Comparison of ENCODE assay signal across 14 mouse cellular contexts in the genomic region with DNA sequence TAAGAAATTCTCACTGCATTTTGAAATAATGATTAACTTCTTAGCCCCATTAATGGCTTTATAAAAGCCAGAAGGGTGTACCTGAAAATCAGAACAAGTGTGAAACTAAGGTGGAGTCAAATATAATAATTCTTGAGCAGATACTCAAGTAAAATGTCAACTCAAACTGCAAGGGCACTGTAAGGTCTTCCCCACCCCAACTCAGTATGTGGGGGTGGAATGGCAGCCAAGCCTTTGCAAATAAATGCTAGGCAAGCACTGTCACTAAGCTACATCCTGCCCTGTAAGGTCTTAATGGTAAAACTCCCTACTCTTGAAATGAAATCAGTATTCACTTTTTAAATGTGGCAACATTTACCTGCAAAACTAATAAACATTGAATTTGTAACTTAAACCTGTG. TPM values are rescaled to one million over a fixed set of nuclear protein-coding genes. Genes with fewer than 3 reads are reported as not detected.
A peak's percentile ranks its signal among the peaks of the same experiment; 100 is the strongest.
DNase-seq lines count a peak whose midpoint lies in the region; ATAC-seq and TF ChIP-seq lines count a peak whose summit lies in the region.
"Had no signal": no experiment of that assay in that cellular context is flagged by ENCODE, and none has a peak within 500 bp of the region (broad histone marks: within the 10 kb centered on the region; RNA-seq: fewer than 3 reads in every experiment).

No protein-coding gene starts in this region.

- peaks cover 3% of the 10 kb centered on the region for H3K36me3 ChIP-seq in embryonic facial prominence, embryonic 12.5 days
- H3K36me3 ChIP-seq in embryonic facial prominence, embryonic 10.5 days (replicated peaks): peaks cover 27% of the 10 kb centered on the region
- H3K36me3 ChIP-seq in intestine, postnatal 0 days (ENCODE audit: control insufficient read depth, insufficient read depth): peaks cover 2% of the 10 kb centered on the region; the same call in 1 of the 2 replicates
- peaks cover 3% of the 10 kb centered on the region; the same call in 1 of the 2 replicates for H3K36me3 ChIP-seq in intestine, embryonic 15.5 days
- peaks cover 3% of the 10 kb centered on the region for H3K36me3 ChIP-seq in midbrain, embryonic 12.5 days
- peaks cover 3% of the 10 kb centered on the region; the same call in 1 of the 2 replicates for H3K36me3 ChIP-seq in midbrain, embryonic 15.5 days (replicated peaks)
- peaks cover 20% of the 10 kb centered on the region for H3K36me3 ChIP-seq in liver, embryonic 14.5 days (replicated peaks; ENCODE audit: control insufficient read depth, insufficient read depth, low read depth)

- no peak for TF ChIP-seq EP300 in liver, embryonic 14.5 days (IDR thresholded peaks at IDR 0.05; ENCODE audit: low read depth)

- no peak for TF ChIP-seq CTCF in intestine, postnatal 0 days (IDR thresholded peaks at IDR 0.05; ENCODE audit: low read depth)
- no peak for TF ChIP-seq CTCF in liver, embryonic 14.5 days (IDR thresholded peaks at IDR 0.05; ENCODE audit: low read depth)

- no peak overlapping the region for H3K9ac ChIP-seq in embryonic facial prominence, embryonic 12.5 days
- H3K9ac ChIP-seq in intestine, postnatal 0 days (ENCODE audit: low read depth, low read length): no peak overlapping the region
- no peak overlapping the region for H3K9ac ChIP-seq in intestine, embryonic 15.5 days
- H3K9ac ChIP-seq in midbrain, embryonic 12.5 days (replicated peaks): no peak overlapping the region
- no peak overlapping the region for H3K9ac ChIP-seq in midbrain, embryonic 15.5 days
- H3K9ac ChIP-seq in liver, embryonic 14.5 days (replicated peaks): no peak overlapping the region

- H3K4me1 ChIP-seq in embryonic facial prominence, embryonic 12.5 days: peaks cover 13% of the 10 kb centered on the region
- peaks cover 23% of the 10 kb centered on the region for H3K4me1 ChIP-seq in embryonic facial prominence, embryonic 10.5 days
- peaks cover 9% of the 10 kb centered on the region for H3K4me1 ChIP-seq in intestine, postnatal 0 days (replicated peaks; ENCODE audit: control insufficient read depth, insufficient read depth, low read length)
- H3K4me1 ChIP-seq in intestine, embryonic 15.5 days (replicated peaks): peaks cover 7% of the 10 kb centered on the region; the same call in 1 of the 2 replicates
- H3K4me1 ChIP-seq in midbrain, embryonic 12.5 days: peaks cover 25% of the 10 kb centered on the region
- peaks cover 24% of the 10 kb centered on the region for H3K4me1 ChIP-seq in midbrain, embryonic 15.5 days
- peaks cover 11 to 12% of the 10 kb centered on the region in 2 experiments for H3K4me1 ChIP-seq in liver, embryonic 14.5 days (replicated peaks; ENCODE audit: control insufficient read depth in 2 of 2, insufficient read depth in 2 of 2, low read length in 1 of 2)

- DNase-seq in embryonic facial prominence, embryonic 10.5 days (ENCODE audit: low spot score): no peak
- DNase-seq in liver, embryonic 14.5 days (ENCODE audit: low read depth in 3 of 3, low spot score in 3 of 3): no peak
- no peak for DNase-seq in left cerebral cortex, postnatal 4 days
- DNase-seq: thymus, postnatal 36 days had no signal

- H3K9me3 ChIP-seq in embryonic facial prominence, embryonic 12.5 days: no peaks in the 10 kb centered on the region
- H3K9me3 ChIP-seq in embryonic facial prominence, embryonic 10.5 days: no peaks in the 10 kb centered on the region
- H3K9me3 ChIP-seq in intestine, postnatal 0 days (ENCODE audit: control insufficient read depth): no peaks in the 10 kb centered on the region
- H3K9me3 ChIP-seq in intestine, embryonic 15.5 days: no peaks in the 10 kb centered on the region
- H3K9me3 ChIP-seq in midbrain, embryonic 12.5 days: no peaks in the 10 kb centered on the region
- H3K9me3 ChIP-seq in midbrain, embryonic 15.5 days: no peaks in the 10 kb centered on the region
- no peaks in the 10 kb centered on the region for H3K9me3 ChIP-seq in liver, embryonic 14.5 days (ENCODE audit: control insufficient read depth, low read length)
- H3K9me3 ChIP-seq: hindbrain, embryonic 10.5 days had no signal

- no peaks in the 10 kb centered on the region for H3K27me3 ChIP-seq in embryonic facial prominence, embryonic 12.5 days
- H3K27me3 ChIP-seq in embryonic facial prominence, embryonic 10.5 days (replicated peaks; ENCODE audit: low read depth, poor library complexity, severe bottlenecking): no peaks in the 10 kb centered on the region
- no peaks in the 10 kb centered on the region for H3K27me3 ChIP-seq in intestine, postnatal 0 days (replicated peaks; ENCODE audit: control insufficient read depth, insufficient read depth, low read length)
- no peaks in the 10 kb centered on the region for H3K27me3 ChIP-seq in intestine, embryonic 15.5 days (replicated peaks)
- H3K27me3 ChIP-seq in midbrain, embryonic 12.5 days: no peaks in the 10 kb centered on the region
- no peaks in the 10 kb centered on the region for H3K27me3 ChIP-seq in midbrain, embryonic 15.5 days (replicated peaks)
- H3K27me3 ChIP-seq in liver, embryonic 14.5 days (ENCODE audit: control insufficient read depth, insufficient read depth, low read length): no peaks in the 10 kb centered on the region

- H3K4me3 ChIP-seq in embryonic facial prominence, embryonic 12.5 days: no peak overlapping the region
- H3K4me3 ChIP-seq in embryonic facial prominence, embryonic 10.5 days: no peak overlapping the region
- H3K4me3 ChIP-seq in intestine, postnatal 0 days (ENCODE audit: low read depth, low read length): no peak overlapping the region
- H3K4me3 ChIP-seq in intestine, embryonic 15.5 days (replicated peaks): no peak overlapping the region
- no peak overlapping the region for H3K4me3 ChIP-seq in midbrain, embryonic 12.5 days
- no peak overlapping the region for H3K4me3 ChIP-seq in midbrain, embryonic 15.5 days
- peak overlapping the region in 1 of 2 experiments; percentile 10; a peak in 1 of 4 replicates for H3K4me3 ChIP-seq in liver, embryonic 14.5 days (ENCODE audit: insufficient read depth in 1 of 2, low read depth in 2 of 2, low read length in 2 of 2)
- H3K4me3 ChIP-seq: myocyte had no signal

- intact Hi-C loops in left cerebral cortex, postnatal 4 days (cut with DNase I): loop anchor here (10.0 kb wide), 1 partner anchor 461 kb away; no protein-coding TSS in a partner anchor

- H3K27ac ChIP-seq in embryonic facial prominence, embryonic 12.5 days: no peak overlapping the region
- no peak overlapping the region for H3K27ac ChIP-seq in embryonic facial prominence, embryonic 10.5 days (replicated peaks)
- peak overlapping the region; percentile 21; the same call in 1 of the 2 replicates for H3K27ac ChIP-seq in intestine, postnatal 0 days (ENCODE audit: low read depth, low read length)
- H3K27ac ChIP-seq in intestine, embryonic 15.5 days: no peak overlapping the region
- no peak overlapping the region for H3K27ac ChIP-seq in midbrain, embryonic 12.5 days (replicated peaks)
- no peak overlapping the region for H3K27ac ChIP-seq in midbrain, embryonic 15.5 days
- no peak overlapping the region for H3K27ac ChIP-seq in liver, embryonic 14.5 days
- H3K27ac ChIP-seq: hindbrain, embryonic 10.5 days had no signal

- 0 out of 2 replicates have a peak overlapping the region, but pooled peaks have one; percentile 9 for H3K4me2 ChIP-seq in embryonic facial prominence, embryonic 12.5 days (replicated peaks)
- no peak overlapping the region for H3K4me2 ChIP-seq in intestine, postnatal 0 days (replicated peaks; ENCODE audit: low read depth)
- H3K4me2 ChIP-seq in intestine, embryonic 15.5 days (replicated peaks): no peak overlapping the region
- H3K4me2 ChIP-seq in midbrain, embryonic 12.5 days (replicated peaks): peak overlapping the region; percentile 26
- H3K4me2 ChIP-seq in midbrain, embryonic 15.5 days: no peak overlapping the region; the same call in 1 of the 2 replicates
- peak overlapping the region; percentile 79 for H3K4me2 ChIP-seq in liver, embryonic 14.5 days (ENCODE audit: low read depth)

- ATAC-seq in embryonic facial prominence, embryonic 12.5 days (ENCODE audit: insufficient number of reproducible peaks, insufficient read depth, low FRiP score, low TSS enrichment): no peak
- no peak for ATAC-seq in intestine, postnatal 0 days
- ATAC-seq in intestine, embryonic 15.5 days: no peak
- ATAC-seq in midbrain, embryonic 12.5 days (ENCODE audit: low FRiP score, low read depth): no peak
- ATAC-seq in midbrain, embryonic 15.5 days (replicated peaks): no peak
- ATAC-seq in liver, embryonic 14.5 days (ENCODE audit: insufficient read depth): no peak

RNA-seq across cellular contexts. Expression of gene Sp3, which starts 4.2 kb away (rescaled TPM):
- 74.6 and 77.8 TPM in 2 replicates for polyA plus RNA-seq in embryonic facial prominence, embryonic 12.5 days (2016; fragmentation: Nextera tagmentation; extraction: Ambion mirVana)
- polyA plus RNA-seq in embryonic facial prominence, embryonic 10.5 days (2016; fragmentation: Nextera tagmentation; extraction: Ambion mirVana): 53.0 and 55.4 TPM in 2 replicates
- polyA plus RNA-seq in intestine, postnatal 0 days (2015; fragmentation: Nextera tagmentation; extraction: Ambion mirVana): 25.4 and 28.0 TPM in 2 replicates
- polyA plus RNA-seq in intestine, embryonic 15.5 days (2015; fragmentation: Nextera tagmentation; extraction: Ambion mirVana): 41.3 and 48.2 TPM in 2 replicates
- 70.8 and 75.9 TPM in 2 replicates for polyA plus RNA-seq in midbrain, embryonic 12.5 days (2016; fragmentation: Nextera tagmentation; extraction: Ambion mirVana)
- 37.7 and 39.4 TPM in 2 replicates for polyA plus RNA-seq in midbrain, embryonic 15.5 days (2015; fragmentation: Nextera tagmentation; extraction: Ambion mirVana)
- 13.1 and 19.0 TPM in 2 replicates for polyA plus RNA-seq in liver, embryonic 14.5 days (2012; rRNA removed)
- 35.0 and 36.2 TPM in 2 replicates for polyA plus RNA-seq in liver, embryonic 14.5 days (2014; fragmentation: Nextera tagmentation; extraction: Ambion mirVana)
- total RNA-seq in left cerebral cortex, postnatal 4 days (2021): 10 to 100 TPM; 64.1 to 65.7 TPM

RNA-seq across cellular contexts. Expression of gene Gm11084, which starts 10.5 kb away (rescaled TPM):
- polyA plus RNA-seq in embryonic facial prominence, embryonic 12.5 days (2016; fragmentation: Nextera tagmentation; extraction: Ambion mirVana): not detected in 2 replicates
- not detected in 2 replicates for polyA plus RNA-seq in embryonic facial prominence, embryonic 10.5 days (2016; fragmentation: Nextera tagmentation; extraction: Ambion mirVana)
- not detected in 2 replicates for polyA plus RNA-seq in intestine, postnatal 0 days (2015; fragmentation: Nextera tagmentation; extraction: Ambion mirVana)
- polyA plus RNA-seq in intestine, embryonic 15.5 days (2015; fragmentation: Nextera tagmentation; extraction: Ambion mirVana): not detected in 2 replicates
- not detected in 2 replicates for polyA plus RNA-seq in midbrain, embryonic 12.5 days (2016; fragmentation: Nextera tagmentation; extraction: Ambion mirVana)
- polyA plus RNA-seq in midbrain, embryonic 15.5 days (2015; fragmentation: Nextera tagmentation; extraction: Ambion mirVana): not detected in 2 replicates
- not detected in 2 replicates for polyA plus RNA-seq in liver, embryonic 14.5 days (2012; rRNA removed)
- not detected in 2 replicates for polyA plus RNA-seq in liver, embryonic 14.5 days (2014; fragmentation: Nextera tagmentation; extraction: Ambion mirVana)
- total RNA-seq in left cerebral cortex, postnatal 4 days (2021): not detected
- total RNA-seq: adrenal gland, adult 18-20 months; gastrocnemius, adult 8-10 months; left cerebral cortex, postnatal 36 days had no signal
- polyA plus RNA-seq: hindbrain, embryonic 10.5 days; myocyte had no signal

Comparison
In these comparisons a context has a peak if more than half of its experiments do, and no peak if none do; other contexts are left out.
1. H3K4me2 ChIP-seq: peak in embryonic facial prominence, embryonic 12.5 days (single experiment), midbrain, embryonic 12.5 days (single experiment) and liver, embryonic 14.5 days (single experiment); none in intestine, postnatal 0 days (single experiment), intestine, embryonic 15.5 days (single experiment) and midbrain, embryonic 15.5 days (single experiment).